Mouse (Mus musculus): ENCODE data around the gene Efcab12. TPM values are rescaled to one million over a fixed set of nuclear protein-coding genes. Genes with fewer than 3 reads are reported as not detected.
"Not testable (repeated sequence)": the region's sequence is repeated elsewhere in the genome, so short reads cannot be mapped to it uniquely, and the experiment has no call there.

Efcab12 gene
- total RNA-seq (2015) = 0.20 TPM in 2 replicates
- 0.42 TPM in 1 of 2 replicates, not detected in the other for total RNA-seq (2017)

- ATAC-seq (replicated peaks; ENCODE audit: poor library complexity) = peak; percentile 99
Observed at GRCm38 (mm10) chr6:115838161-115838597, at the start of gene Efcab12. Gene Efcab12 (minus strand): TSS chr6:115838412.

- ATAC-seq (replicated peaks; ENCODE audit: poor library complexity) = peak; percentile 82
Observed at GRCm38 (mm10) chr6:115886894-115887293, 48.7 kb upstream of the Efcab12 start.

- ATAC-seq (replicated peaks; ENCODE audit: poor library complexity) = no peak
Observed at GRCm38 (mm10) chr6:115884018-115884417, 45.8 kb upstream of the Efcab12 start.

GRCm38 (mm10) chr6:115880751-115881150 lies 42.5 kb upstream of the Efcab12 start:
- ATAC-seq (replicated peaks; ENCODE audit: poor library complexity) = no peak

GRCm38 (mm10) chr6:115879736-115880135 lies 41.5 kb upstream of the Efcab12 start:
- ATAC-seq (replicated peaks; ENCODE audit: poor library complexity) = peak; percentile 42

- ATAC-seq (replicated peaks; ENCODE audit: poor library complexity) = no peak
Observed at GRCm38 (mm10) chr6:115878694-115879093, 40.5 kb upstream of the Efcab12 start.

GRCm38 (mm10) chr6:115877239-115877638 lies 39.0 kb upstream of the Efcab12 start:
- peak; percentile 48 for ATAC-seq (replicated peaks; ENCODE audit: poor library complexity)

GRCm38 (mm10) chr6:115871318-115871717 lies 33.1 kb upstream of the Efcab12 start:
- not testable (repeated sequence) for ATAC-seq (replicated peaks; ENCODE audit: poor library complexity)

- not testable (repeated sequence) for ATAC-seq (replicated peaks; ENCODE audit: poor library complexity)
Observed at GRCm38 (mm10) chr6:115867157-115867556, 28.9 kb upstream of the Efcab12 start.

- no peak for ATAC-seq (replicated peaks; ENCODE audit: poor library complexity)
Observed at GRCm38 (mm10) chr6:115865246-115865645, 27.0 kb upstream of the Efcab12 start.

GRCm38 (mm10) chr6:115863340-115863841 lies 25.2 kb upstream of the Efcab12 start:
- ATAC-seq (replicated peaks; ENCODE audit: poor library complexity) = no peak

GRCm38 (mm10) chr6:115860027-115860556 lies 21.9 kb upstream of the Efcab12 start:
- no peak for ATAC-seq (replicated peaks; ENCODE audit: poor library complexity)

GRCm38 (mm10) chr6:115859258-115859657 lies 21.0 kb upstream of the Efcab12 start:
- ATAC-seq (replicated peaks; ENCODE audit: poor library complexity) = no peak

GRCm38 (mm10) chr6:115856361-115856745 lies 18.1 kb upstream of the Efcab12 start:
- no peak for ATAC-seq (replicated peaks; ENCODE audit: poor library complexity)

GRCm38 (mm10) chr6:115855733-115856360 lies 17.6 kb upstream of the Efcab12 start:
- ATAC-seq (replicated peaks; ENCODE audit: poor library complexity) = no peak

- ATAC-seq (replicated peaks; ENCODE audit: poor library complexity) = no peak
Observed at GRCm38 (mm10) chr6:115854432-115854831, 16.2 kb upstream of the Efcab12 start.

GRCm38 (mm10) chr6:115853985-115854384 lies 15.8 kb upstream of the Efcab12 start:
- no peak for ATAC-seq (replicated peaks; ENCODE audit: poor library complexity)

- peak; percentile 96 for ATAC-seq (replicated peaks; ENCODE audit: poor library complexity)
Observed at GRCm38 (mm10) chr6:115853091-115853813, 15.0 kb upstream of the Efcab12 start, which contains the start of the genes Mbd4 and Ift122. Gene Mbd4 (minus strand): TSS chr6:115853371. Gene Ift122 (plus strand): TSS chr6:115853470.

- no peak for ATAC-seq (replicated peaks; ENCODE audit: poor library complexity)
Observed at GRCm38 (mm10) chr6:115852446-115853090, 14.4 kb upstream of the Efcab12 start.

- ATAC-seq (replicated peaks; ENCODE audit: poor library complexity) = no peak
Observed at GRCm38 (mm10) chr6:115848598-115849304, 10.5 kb upstream of the Efcab12 start.
